Mouse (Mus musculus) lung, postnatal 0 days (tissue): Measurements from ENCODE around the gene Wnt10a.
"Not testable (repeated sequence)": the region's sequence is repeated elsewhere in the genome, so short reads cannot be mapped to it uniquely, and the experiment has no call there.

ENCODE experiments used
- CTCF ChIP-seq: IDR thresholded peaks from 2 replicates; pipeline ENCODE4 v1.5.1; 2016; ENCODE audit warnings: antibody characterized with exemption, mild to moderate bottlenecking
- EP300 ChIP-seq: IDR thresholded peaks from 2 replicates; pipeline ENCODE4 v1.6.1; 2016; ENCODE audit warnings: antibody characterized with exemption, mild to moderate bottlenecking, control low read depth

- TF ChIP-seq CTCF, EP300: not testable (repeated sequence)
Observed at GRCm38 (mm10) chr1:74823598-74823997, 32.3 kb downstream of the Wnt10a start.
